Mouse (Mus musculus) midbrain, embryonic 14.5 days (tissue): Measurements from ENCODE around the gene Knstrn. TPM values are rescaled to one million over a fixed set of nuclear protein-coding genes. Genes with fewer than 3 reads are reported as not detected.

Source experiments
- ATAC-seq: fragments of 200-750 bp; cut with Nextera tagmentation; 2 replicates; pipeline ENCODE4 v1.8.0; 2017; ENCODE audit warnings: moderate number of reproducible peaks, moderate library complexity; ENCODE audit not compliant: low FRiP score, low TSS enrichment
- DNase-seq: peaks from one replicate; pipeline ENCODE4 v3.0.0-alpha.2; 2015
- H3K27ac ChIP-seq: fragments of 300-500 bp; sonication (generic); replicated peaks from 2 replicates; pipeline ENCODE4 v1.5.1; 2014; ENCODE audit warnings: mild to moderate bottlenecking, low read depth, low read length, moderate library complexity
- H3K27me3 ChIP-seq: fragments of 300-500 bp; sonication (generic); 2 replicates; pipeline ENCODE4 v1.6.1; 2014; ENCODE audit warnings: low read length, control low read depth, mixed read lengths; ENCODE audit not compliant: control insufficient read depth, insufficient read depth
- H3K36me3 ChIP-seq: fragments of 300-500 bp; sonication (generic); 2 replicates; pipeline ENCODE4 v1.6.1; 2014; ENCODE audit warnings: low read length, control low read depth; ENCODE audit not compliant: control insufficient read depth, insufficient read depth
- H3K4me1 ChIP-seq: fragments of 300-500 bp; sonication (generic); 2 replicates; pipeline ENCODE4 v1.6.1; 2014; ENCODE audit warnings: mild to moderate bottlenecking, antibody characterized with exemption, low read length, control low read depth; ENCODE audit not compliant: control insufficient read depth, insufficient read depth
- H3K4me2 ChIP-seq: fragments of 300-500 bp; sonication (generic); 2 replicates; pipeline ENCODE4 v1.6.1; 2014; ENCODE audit warnings: mild to moderate bottlenecking, low read length, moderate library complexity
- H3K4me3 ChIP-seq: fragments of 300-500 bp; sonication (generic); replicated peaks from 2 replicates; pipeline ENCODE4 v1.5.1; 2014; ENCODE audit warnings: low read depth, low read length
- H3K9ac ChIP-seq: fragments of 300-500 bp; sonication (generic); replicated peaks from 2 replicates; pipeline ENCODE4 v1.6.1; 2014; ENCODE audit warnings: mild to moderate bottlenecking, low read length, moderate library complexity
- H3K9me3 ChIP-seq: fragments of 300-500 bp; sonication (generic); 2 replicates; pipeline ENCODE4 v1.6.1; 2016; ENCODE audit warnings: low read length, control low read depth, mixed read lengths; ENCODE audit not compliant: control insufficient read depth
- WGBS: fragments of 180-500 bp; shearing (Covaris S2); extraction: QIAGEN DNeasy Blood & Tissue Kit; methylation state at CpG from one replicate; pipeline ENCODE4 v1.1.7; 2014; 5-methylcytosine and 5-hydroxymethylcytosine counted together
- polyA plus RNA-seq: library from polyadenylated mRNA; unstranded; fragments of >200 nt; fragmentation: Nextera tagmentation; extraction: Ambion mirVana; gene quantifications from 2 replicates; pipeline ENCODE4 v1.2.1, GENCODE M21; 2014

The Knstrn gene
- polyA plus RNA-seq, 1 experiment from 2014 or later = 32.5 TPM

DNA sequence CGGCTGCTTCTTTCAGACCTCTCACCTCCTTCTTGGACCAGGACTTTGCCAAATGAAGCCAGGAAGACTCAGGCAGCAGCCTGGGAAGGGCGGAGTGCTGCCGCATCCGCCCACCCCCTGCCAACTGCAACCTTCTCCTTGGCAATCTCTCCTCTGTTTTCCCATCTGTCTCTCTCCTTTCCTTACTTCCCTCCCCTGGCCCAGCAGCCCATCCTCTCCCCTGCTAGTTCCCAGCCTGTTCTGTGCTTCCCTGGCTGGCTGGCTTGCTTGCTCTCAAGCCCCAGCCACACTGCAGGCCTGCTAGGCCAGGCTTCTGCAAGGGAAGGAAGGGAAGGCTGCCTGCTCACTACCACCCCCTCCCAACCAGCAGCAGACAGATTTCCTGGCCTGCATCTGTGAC lies 38.0 kb upstream of the Knstrn start:
- peaks cover 9% of the 10 kb centered on the region; the same call in 1 of the 2 replicates for H3K4me1 ChIP-seq
- 70% methylated on average over 4 of the region's 4 CpGs for WGBS
- no peak overlapping the region for H3K9ac ChIP-seq
- H3K4me3 ChIP-seq = no peak overlapping the region
- H3K27me3 ChIP-seq = no peaks in the 10 kb centered on the region
- no peaks in the 10 kb centered on the region for H3K9me3 ChIP-seq
- H3K27ac ChIP-seq = no peak overlapping the region
- no peak overlapping the region for H3K4me2 ChIP-seq
- ATAC-seq (no peak), DNase-seq (no peak)
- no peaks in the 10 kb centered on the region for H3K36me3 ChIP-seq

GRCm38 (mm10) chr2:118776295-118776694 lies 37.5 kb upstream of the Knstrn start:
- Histone ChIP-seq H3K27me3 (no peaks in the 10 kb centered on the region), H3K36me3 (no peaks in the 10 kb centered on the region), H3K4me3 (no peak overlapping the region), H3K9me3 (no peaks in the 10 kb centered on the region), H3K9ac (no peak overlapping the region), H3K4me2 (no peak overlapping the region), H3K4me1 (peaks cover 13% of the 10 kb centered on the region; the same call in 1 of the 2 replicates), H3K27ac (no peak overlapping the region)
- DNase-seq (no peak), ATAC-seq (no peak)
- 80% methylated on average over 2 of the region's 2 CpGs for WGBS

- no peak overlapping the region for H3K4me2 ChIP-seq
- no peaks in the 10 kb centered on the region for H3K36me3 ChIP-seq
- H3K9ac ChIP-seq = no peak overlapping the region
- no peaks in the 10 kb centered on the region for H3K27me3 ChIP-seq
- no peak overlapping the region for H3K27ac ChIP-seq
- no peaks in the 10 kb centered on the region for H3K9me3 ChIP-seq
- ATAC-seq (no peak), DNase-seq (no peak)
- peaks cover 14% of the 10 kb centered on the region; the same call in 1 of the 2 replicates for H3K4me1 ChIP-seq
- 81% methylated on average over 4 of the region's 4 CpGs for WGBS
- no peak overlapping the region for H3K4me3 ChIP-seq
These were observed 35.4 kb upstream of the Knstrn start for GRCm38 (mm10) chr2:118778418-118778817.

DNA sequence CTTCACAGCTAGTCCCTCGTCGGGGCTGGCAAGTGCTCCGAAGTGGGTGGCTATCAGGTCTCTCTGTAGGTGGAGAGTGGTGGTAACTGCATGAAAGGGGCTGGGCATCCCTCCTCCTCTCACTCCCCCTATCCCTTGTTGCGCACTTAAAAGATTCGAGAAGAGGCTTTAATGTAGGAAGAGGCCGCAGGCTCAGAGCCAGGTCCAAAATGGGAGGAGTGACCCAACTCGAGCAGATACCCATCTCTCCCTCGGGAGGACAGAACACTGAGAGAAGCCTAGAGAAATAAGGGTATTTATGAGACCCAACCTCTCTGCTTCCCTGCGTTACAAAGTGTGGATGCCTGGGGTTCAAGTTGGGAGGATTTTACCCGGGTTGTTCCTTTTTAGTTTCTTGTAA lies 34.7 kb upstream of the Knstrn start:
- Histone ChIP-seq H3K4me3 (peak overlapping the region; percentile 56), H3K4me1 (peaks cover 14% of the 10 kb centered on the region; the same call in 1 of the 2 replicates), H3K27ac (peak overlapping the region; percentile 81), H3K36me3 (no peaks in the 10 kb centered on the region), H3K9ac (peak overlapping the region; percentile 73; the same call in 1 of the 2 replicates), H3K27me3 (no peaks in the 10 kb centered on the region), H3K4me2 (peak overlapping the region; percentile 71), H3K9me3 (no peaks in the 10 kb centered on the region)
- 5% methylated on average over 10 of the region's 10 CpGs for WGBS
- no peak for DNase-seq
- ATAC-seq = peak; percentile 10; the same call in 1 of the 2 replicates

DNA sequence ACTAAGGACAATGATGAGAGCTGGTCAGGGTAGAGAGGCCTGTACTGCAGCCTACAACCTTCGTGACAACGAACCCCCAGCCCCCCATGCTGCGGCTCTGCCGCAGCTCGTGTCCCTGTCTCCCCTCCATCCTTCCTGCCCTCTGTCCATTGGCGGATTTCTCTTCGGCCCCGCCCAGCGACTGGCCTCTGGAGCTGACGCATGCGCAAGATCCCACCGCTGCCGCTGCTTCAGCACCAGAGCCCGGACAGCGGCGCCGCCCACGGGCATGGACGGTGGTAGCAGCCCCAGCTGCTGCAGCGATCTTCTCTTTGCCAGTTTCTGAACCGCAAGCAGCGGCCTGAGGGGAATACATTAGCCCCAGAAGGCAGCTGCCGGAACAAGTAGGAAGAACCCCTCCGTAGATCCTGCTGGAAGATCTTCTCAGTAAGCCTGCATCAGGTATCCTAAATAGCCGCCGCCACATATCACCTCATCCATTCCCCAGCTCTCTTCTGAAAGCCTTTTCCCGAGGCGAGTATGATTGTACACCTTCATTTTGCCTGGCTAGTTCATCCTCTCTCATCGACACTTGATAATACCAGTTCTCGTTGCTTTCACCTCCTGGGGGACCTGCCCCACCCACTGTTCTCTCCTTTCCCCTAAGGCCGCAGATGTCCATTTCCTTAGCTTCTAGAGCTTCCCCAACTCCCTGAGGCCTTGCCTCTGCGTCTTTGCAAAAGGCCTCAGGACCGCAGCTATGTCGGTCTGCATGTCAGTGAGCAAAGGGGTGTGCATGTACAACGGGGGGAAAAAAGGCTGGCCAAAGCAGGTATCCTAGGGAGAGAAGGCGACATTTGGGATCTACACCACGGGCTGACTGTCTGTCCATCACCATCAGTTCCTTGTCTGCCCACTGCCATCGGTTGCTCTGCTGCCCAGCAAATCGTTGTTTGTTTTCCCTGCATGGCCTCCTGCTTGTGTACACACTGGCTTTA lies 34.0 kb upstream of the Knstrn start, which contains the start of gene Disp2:
Gene Disp2, plus strand, starts transcription at position 216 of the 977 bp plus-strand sequence.
- no peaks in the 10 kb centered on the region for H3K27me3 ChIP-seq
- peak within 1 kb of the TSS; percentile 71 for H3K4me2 ChIP-seq
- peaks cover 14% of the 10 kb centered on the region; the same call in 1 of the 2 replicates for H3K4me1 ChIP-seq
- H3K36me3 ChIP-seq = no peaks in the 10 kb centered on the region
- no peaks in the 10 kb centered on the region for H3K9me3 ChIP-seq
- ATAC-seq = peak; percentile 94
- peak; percentile 98 for DNase-seq
- H3K4me3 ChIP-seq = peak within 1 kb of the TSS; percentile 56
- peak within 1 kb of the TSS; percentile 81 for H3K27ac ChIP-seq
- WGBS = 9% methylated on average over 39 of the region's 39 CpGs
- H3K9ac ChIP-seq = peak within 1 kb of the TSS; percentile 73

DNA sequence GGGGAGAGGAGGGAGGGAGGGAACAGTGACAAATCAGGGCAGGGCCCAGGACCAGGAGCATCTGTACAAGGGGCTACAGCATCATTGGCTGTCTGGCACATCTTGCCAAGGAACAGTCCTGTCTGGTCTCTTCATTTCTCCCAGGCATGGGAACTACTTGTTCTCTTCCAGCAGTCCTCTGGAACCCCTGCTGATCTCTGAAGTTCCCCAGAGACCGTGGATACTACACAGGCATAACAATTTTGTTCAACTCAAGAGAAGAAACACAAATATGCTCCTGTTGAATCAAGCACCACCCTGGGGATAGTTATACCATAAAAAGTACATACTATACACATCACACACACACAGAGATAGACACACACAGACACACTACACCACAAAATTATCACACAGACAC lies 32.7 kb upstream of the Knstrn start:
- Histone ChIP-seq H3K27me3 (no peaks in the 10 kb centered on the region), H3K9me3 (no peaks in the 10 kb centered on the region), H3K4me1 (peaks cover 12% of the 10 kb centered on the region; the same call in 1 of the 2 replicates), H3K9ac (no peak overlapping the region; the same call in 1 of the 2 replicates), H3K36me3 (peaks cover 4% of the 10 kb centered on the region; the same call in 1 of the 2 replicates), H3K4me2 (peak overlapping the region; percentile 71), H3K4me3 (no peak overlapping the region), H3K27ac (0 out of 2 replicates have a peak overlapping the region, but pooled peaks have one; percentile 20)
- no peak for DNase-seq
- no peak for ATAC-seq
- WGBS = 43% methylated on average over 1 of the region's 1 CpGs

- 69% methylated on average over 4 of the region's 4 CpGs for WGBS
- ATAC-seq (no peak), DNase-seq (no peak)
- Histone ChIP-seq H3K4me3 (no peak overlapping the region), H3K9ac (no peak overlapping the region), H3K27ac (no peak overlapping the region), H3K9me3 (no peaks in the 10 kb centered on the region), H3K27me3 (no peaks in the 10 kb centered on the region), H3K4me1 (peaks cover 12% of the 10 kb centered on the region; the same call in 1 of the 2 replicates), H3K4me2 (no peak overlapping the region), H3K36me3 (peaks cover 16% of the 10 kb centered on the region)
These were observed 31.5 kb upstream of the Knstrn start for GRCm38 (mm10) chr2:118782303-118782702.

DNA sequence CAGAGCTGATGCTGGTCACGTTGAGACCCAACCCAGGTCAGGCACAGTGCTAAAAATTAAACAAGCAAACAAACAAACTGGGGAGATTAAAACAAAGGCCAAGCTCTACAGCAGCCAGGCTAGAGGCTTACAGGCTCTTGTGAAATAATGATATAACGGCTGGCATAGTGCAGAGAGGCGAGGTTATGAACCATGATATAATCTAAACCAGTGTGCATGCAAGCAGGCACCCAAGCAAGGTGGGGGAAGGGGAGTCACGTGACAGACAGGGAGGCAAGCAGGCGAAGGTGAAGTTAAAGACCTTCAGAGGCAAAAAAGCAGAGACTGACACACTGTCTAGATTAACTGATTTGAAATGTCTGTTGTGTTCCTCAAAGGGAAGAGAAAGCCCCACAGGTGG lies 30.7 kb upstream of the Knstrn start:
- WGBS = 61% methylated on average over 5 of the region's 5 CpGs
- DNase-seq (no peak), ATAC-seq (no peak)
- Histone ChIP-seq H3K27ac (no peak overlapping the region), H3K4me2 (no peak overlapping the region), H3K27me3 (no peaks in the 10 kb centered on the region), H3K9ac (no peak overlapping the region), H3K36me3 (peaks cover 24% of the 10 kb centered on the region), H3K4me1 (peaks cover 12% of the 10 kb centered on the region; the same call in 1 of the 2 replicates), H3K4me3 (no peak overlapping the region), H3K9me3 (no peaks in the 10 kb centered on the region)
